Mouse (Mus musculus) retina, adult 2 months (tissue): Measurements from ENCODE around the gene Vmn1r221.
"Not testable (repeated sequence)": the region's sequence is repeated elsewhere in the genome, so short reads cannot be mapped to it uniquely, and the experiment has no call there.

Source experiments
- DNase-seq: peaks from one replicate; pipeline ENCODE4 v3.0.0-alpha.2; 2012; ENCODE audit warnings: low read depth, low spot score

Gene Vmn1r221

GRCm38 (mm10) chr13:23213827-23214226 lies at the start of gene Vmn1r221:
Vmn1r221 (plus strand) TSS chr13:23214127.
- not testable (repeated sequence) for DNase-seq

GRCm38 (mm10) chr13:23166471-23166870 lies 47.5 kb upstream of the Vmn1r221 start:
- not testable (repeated sequence) for DNase-seq

- no peak for DNase-seq
Observed at GRCm38 (mm10) chr13:23187875-23188274, 26.1 kb upstream of the Vmn1r221 start, which contains the start of gene Vmn1r220. Vmn1r220 (minus strand) TSS chr13:23187975.

GRCm38 (mm10) chr13:23203885-23204284 lies 10.0 kb upstream of the Vmn1r221 start:
- not testable (repeated sequence) for DNase-seq

- not testable (repeated sequence) for DNase-seq
Observed at GRCm38 (mm10) chr13:23235847-23236246, 21.9 kb downstream of the Vmn1r221 start, which contains the start of gene Vmn1r222. Vmn1r222 (minus strand) TSS chr13:23235947.

- not testable (repeated sequence) for DNase-seq
Observed at GRCm38 (mm10) chr13:23246834-23247233, 32.9 kb downstream of the Vmn1r221 start, which contains the start of gene Vmn1r223. Vmn1r223 (plus strand) TSS chr13:23247134.

GRCm38 (mm10) chr13:23258546-23259048 lies 44.7 kb downstream of the Vmn1r221 start:
- no peak for DNase-seq

- not testable (repeated sequence) for DNase-seq
Observed at GRCm38 (mm10) chr13:23268606-23269005, 54.7 kb downstream of the Vmn1r221 start.

- DNase-seq = not testable (repeated sequence)
Observed at GRCm38 (mm10) chr13:23269127-23269526, 55.2 kb downstream of the Vmn1r221 start.

GRCm38 (mm10) chr13:23269681-23270080 lies 55.8 kb downstream of the Vmn1r221 start:
- DNase-seq = no peak

- DNase-seq = no peak
Observed at GRCm38 (mm10) chr13:23270321-23271101, 56.6 kb downstream of the Vmn1r221 start.
